Mouse (Mus musculus) heart, postnatal 4 days (tissue): ENCODE measurements at regions not wholly inside any gene's neighbourhood (a gene's known extent, or its start where the extent isn't known, plus 50 kb on each side); places are given as distances from the start of the nearest gene placed in this dataset.
A peak's percentile ranks its signal among the peaks of the same experiment; 100 is the strongest.

Source experiments
- DNase-seq: peaks from one replicate; pipeline ENCODE4 v3.0.0; 2021

GRCm38 (mm10) chr9:120731952-120732622 is 160.8 kb downstream of the Rpl14 start:
- DNase-seq: no peak

GRCm38 (mm10) chr9:120732650-120733293 is 161.5 kb downstream of the Rpl14 start:
- DNase-seq: no peak

GRCm38 (mm10) chr9:120733681-120734465 is 162.6 kb downstream of the Rpl14 start:
- peak; percentile 54 for DNase-seq

- DNase-seq: peak; percentile 52
These were observed 164.0 kb downstream of the Rpl14 start for GRCm38 (mm10) chr9:120735217-120735616.

- DNase-seq: peak; percentile 18
These were observed 166.7 kb downstream of the Rpl14 start for GRCm38 (mm10) chr9:120737956-120738355.

GRCm38 (mm10) chr9:120739199-120739952 is 168.1 kb downstream of the Rpl14 start:
- DNase-seq: peak; percentile 69

GRCm38 (mm10) chr9:120739953-120740524 is 168.8 kb downstream of the Rpl14 start:
- DNase-seq: no peak

GRCm38 (mm10) chr9:120741521-120741920 is 170.3 kb downstream of the Rpl14 start:
- DNase-seq: no peak

- no peak for DNase-seq
These were observed 172.2 kb downstream of the Rpl14 start for GRCm38 (mm10) chr9:120743455-120743854.

GRCm38 (mm10) chr9:120745674-120746073 is 174.4 kb downstream of the Rpl14 start:
- no peak for DNase-seq

- DNase-seq: no peak
These were observed 178.2 kb upstream of the Ctnnb1 start for GRCm38 (mm10) chr9:120750820-120751219.

- DNase-seq: no peak
These were observed 177.1 kb upstream of the Ctnnb1 start for GRCm38 (mm10) chr9:120751686-120752484.

GRCm38 (mm10) chr9:120754151-120754550 is 174.9 kb upstream of the Ctnnb1 start:
- no peak for DNase-seq

- DNase-seq: no peak
These were observed 173.5 kb upstream of the Ctnnb1 start for GRCm38 (mm10) chr9:120755486-120755885.

- no peak for DNase-seq
These were observed 171.0 kb upstream of the Ctnnb1 start for GRCm38 (mm10) chr9:120758003-120758402.

GRCm38 (mm10) chr9:120758632-120759031 is 170.4 kb upstream of the Ctnnb1 start:
- DNase-seq: no peak

- DNase-seq: no peak
These were observed 169.2 kb upstream of the Ctnnb1 start for GRCm38 (mm10) chr9:120759771-120760170.

- DNase-seq: no peak
These were observed 165.2 kb upstream of the Ctnnb1 start for GRCm38 (mm10) chr9:120763802-120764201.

GRCm38 (mm10) chr9:120764663-120765062 is 164.4 kb upstream of the Ctnnb1 start:
- no peak for DNase-seq

GRCm38 (mm10) chr9:120765292-120765691 is 163.7 kb upstream of the Ctnnb1 start:
- DNase-seq: no peak

- no peak for DNase-seq
These were observed 162.1 kb upstream of the Ctnnb1 start for GRCm38 (mm10) chr9:120766881-120767280.
